Mouse (Mus musculus): ENCODE data around the gene H2-M10.2.

- TF ChIP-seq CTCF (IDR thresholded peaks at IDR 0.05 in 2 of 3, conservative IDR thresholded peaks at IDR 0.05 in 1 of 3; ENCODE audit: control insufficient read depth in 1 of 3, insufficient read depth in 1 of 3, low read depth in 2 of 3, low read length in 3 of 3, poor library complexity in 1 of 3, severe bottlenecking in 1 of 3) (no peak), POLR2A (IDR thresholded peaks at IDR 0.05; ENCODE audit: control insufficient read depth in 1 of 2, insufficient read depth in 1 of 2, low read depth in 1 of 2, low read length in 2 of 2, poor library complexity in 1 of 2) (no peak), USF1 (IDR thresholded peaks at IDR 0.05; ENCODE audit: low read depth, low read length) (no peak), UBTF (IDR thresholded peaks at IDR 0.05; ENCODE audit: borderline replicate concordance, insufficient read depth, low read depth, low read length) (no peak), GATA1 (IDR thresholded peaks at IDR 0.05; ENCODE audit: low read depth, low read length) (no peak), MAX (IDR thresholded peaks at IDR 0.05; ENCODE audit: low read length) (no peak), MEF2A (IDR thresholded peaks at IDR 0.05; ENCODE audit: extremely low read depth, insufficient replicate concordance, low read depth, low read length, poor library complexity, severe bottlenecking) (no peak), ZC3H11A (IDR thresholded peaks at IDR 0.05; ENCODE audit: low read depth, low read length) (no peak), POLR2AphosphoS5 (IDR thresholded peaks at IDR 0.05; ENCODE audit: borderline replicate concordance, low read depth, low read length) (no peak), E2F4 (IDR thresholded peaks at IDR 0.05; ENCODE audit: borderline replicate concordance, low read depth, low read length) (no peak), TCF12 (IDR thresholded peaks at IDR 0.05; ENCODE audit: low read depth, low read length) (no peak), GABPA (IDR thresholded peaks at IDR 0.05; ENCODE audit: low read depth, low read length) (no peak), MAFK (IDR thresholded peaks at IDR 0.05; ENCODE audit: borderline replicate concordance, low read depth, low read length) (no peak), ZMIZ1 (IDR thresholded peaks at IDR 0.05; ENCODE audit: low read depth, low read length) (no peak)
Observed at GRCm38 (mm10) chr17:36257969-36258368, 28.3 kb downstream of the H2-M10.2 start, which contains the start of gene Rpp21.
